Mouse (Mus musculus) heart, embryonic 16.5 days (tissue): ENCODE measurements around the gene Prpf18. TPM values are rescaled to one million over a fixed set of nuclear protein-coding genes. Genes with fewer than 3 reads are reported as not detected.
A peak's percentile ranks its signal among the peaks of the same experiment; 100 is the strongest.

Experiments
- ATAC-seq: fragments of 200-750 bp; cut with Nextera tagmentation; replicated peaks from 2 replicates; pipeline ENCODE4 v1.8.0; 2017; ENCODE audit warnings: moderate number of reproducible peaks; ENCODE audit not compliant: insufficient read depth, low FRiP score; ENCODE audit errors: extremely low read depth
- H3K27ac ChIP-seq: fragments of 300-500 bp; sonication (generic); 2 replicates; pipeline ENCODE4 v1.5.1; 2014; ENCODE audit warnings: mild to moderate bottlenecking, low read length, control low read depth, moderate library complexity
- H3K27me3 ChIP-seq: fragments of 300-500 bp; sonication (generic); 2 replicates; pipeline ENCODE4 v1.6.1; 2014; ENCODE audit warnings: low read length, mixed read lengths; ENCODE audit not compliant: control insufficient read depth, insufficient read depth
- H3K36me3 ChIP-seq: fragments of 300-500 bp; sonication (generic); 2 replicates; pipeline ENCODE4 v1.6.1; 2014; ENCODE audit not compliant: control insufficient read depth, insufficient read depth
- H3K4me1 ChIP-seq: fragments of 300-500 bp; sonication (generic); 2 replicates; pipeline ENCODE4 v1.6.1; 2014; ENCODE audit warnings: low read length, mixed read lengths; ENCODE audit not compliant: control insufficient read depth, insufficient read depth
- H3K4me2 ChIP-seq: fragments of 300-500 bp; sonication (generic); 2 replicates; pipeline ENCODE4 v1.6.1; 2014; ENCODE audit warnings: low read depth, mild to moderate bottlenecking, control low read depth, low read length
- H3K4me3 ChIP-seq: fragments of 300-500 bp; sonication (generic); 2 replicates; pipeline ENCODE4 v1.5.1; 2014; ENCODE audit warnings: mild to moderate bottlenecking, control low read depth, low read length
- H3K9ac ChIP-seq: fragments of 300-500 bp; sonication (generic); 2 replicates; pipeline ENCODE4 v1.6.1; 2014; ENCODE audit warnings: low read length, control low read depth
- H3K9me3 ChIP-seq: fragments of 300-500 bp; sonication (generic); replicated peaks from 2 replicates; pipeline ENCODE4 v1.6.1; 2016; ENCODE audit warnings: low read length; ENCODE audit not compliant: control insufficient read depth
- WGBS: fragments of 180-500 bp; shearing (Covaris S2); extraction: QIAGEN DNeasy Blood & Tissue Kit; methylation state at CpG from one replicate; pipeline ENCODE4 v1.1.7; 2014; 5-methylcytosine and 5-hydroxymethylcytosine counted together
- polyA plus RNA-seq: library from polyadenylated mRNA; unstranded; fragments of >200 nt; fragmentation: Nextera tagmentation; extraction: Ambion mirVana; gene quantifications from 2 replicates; pipeline ENCODE4 v1.2.1, GENCODE M21; 2015

Prpf18 gene
- polyA plus RNA-seq, 1 experiment from 2014 or later, result 34.2 TPM

DNA sequence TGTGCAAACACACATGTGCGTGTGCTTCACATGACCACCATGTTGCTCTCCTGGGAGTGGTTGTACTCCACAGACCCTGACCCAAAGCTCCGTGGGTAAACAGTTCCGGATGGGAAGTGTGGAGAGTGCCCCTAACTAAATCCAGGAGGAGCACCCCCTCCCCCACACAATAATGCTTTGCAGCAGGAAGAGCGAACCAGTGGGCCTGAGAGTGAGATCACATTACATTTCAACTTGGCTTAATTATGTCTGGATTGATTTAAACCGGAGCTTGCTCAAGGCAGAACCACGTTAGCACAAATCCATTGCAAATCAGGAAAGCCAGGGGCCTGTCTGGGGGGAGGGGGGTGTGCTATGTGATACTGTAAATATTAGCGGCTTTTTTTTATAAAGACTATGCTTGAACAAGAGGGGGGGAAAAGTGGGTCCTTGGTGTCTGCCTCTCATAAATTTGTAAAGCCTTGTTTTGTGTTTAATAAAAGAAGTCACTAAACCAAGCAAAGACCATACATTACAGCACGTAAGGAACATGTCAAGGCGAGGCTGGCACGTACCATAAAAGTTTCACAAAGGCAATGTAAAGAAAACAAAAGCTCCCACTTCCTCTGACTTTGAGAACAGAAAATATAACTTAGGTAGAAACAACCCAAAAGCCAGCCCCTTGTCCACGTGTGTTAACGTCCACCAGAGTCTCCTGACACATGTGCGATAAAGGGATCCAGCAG, 64.1 kb downstream of the Prpf18 start:
- 60% methylated on average over 13 of the region's 13 CpGs for WGBS
- H3K9me3 ChIP-seq, result no peaks in the 10 kb centered on the region
- H3K9ac ChIP-seq, result no peak overlapping the region
- H3K4me2 ChIP-seq, result no peak overlapping the region
- no peaks in the 10 kb centered on the region for H3K27me3 ChIP-seq
- H3K4me1 ChIP-seq, result peaks cover 11% of the 10 kb centered on the region; the same call in 1 of the 2 replicates
- no peak overlapping the region for H3K4me3 ChIP-seq
- no peak for ATAC-seq
- H3K27ac ChIP-seq, result peak overlapping the region; percentile 23; the same call in 1 of the 2 replicates
- peaks cover 41% of the 10 kb centered on the region for H3K36me3 ChIP-seq

DNA sequence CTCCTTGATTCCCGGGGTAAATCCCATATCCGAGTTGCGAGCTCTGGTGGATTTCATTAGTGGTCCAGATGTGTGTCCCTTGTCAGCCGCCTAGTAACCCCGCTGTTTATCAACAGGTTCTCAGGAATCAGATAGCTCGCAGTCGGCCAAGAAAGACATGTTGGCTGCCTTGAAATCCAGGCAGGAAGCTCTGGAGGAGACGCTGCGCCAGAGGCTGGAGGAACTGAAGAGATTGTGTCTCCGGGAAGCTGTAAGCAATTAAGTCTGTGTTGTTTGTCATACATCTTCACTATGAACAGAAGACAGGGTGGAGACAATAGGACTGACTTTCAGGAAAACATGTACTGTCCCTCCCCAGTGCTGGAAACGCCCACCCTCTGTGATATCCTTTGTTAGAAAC, 65.7 kb downstream of the Prpf18 start:
- Histone ChIP-seq H3K27me3 (no peaks in the 10 kb centered on the region), H3K27ac (peak overlapping the region; percentile 65), H3K4me1 (peaks cover 10% of the 10 kb centered on the region; the same call in 1 of the 2 replicates), H3K9me3 (no peaks in the 10 kb centered on the region), H3K9ac (no peak overlapping the region), H3K4me2 (no peak overlapping the region), H3K36me3 (peaks cover 33% of the 10 kb centered on the region), H3K4me3 (no peak overlapping the region)
- WGBS, result 51% methylated on average over 11 of the region's 11 CpGs
- ATAC-seq, result 0 out of 2 replicates have a peak, but pooled peaks have one; percentile 16

DNA sequence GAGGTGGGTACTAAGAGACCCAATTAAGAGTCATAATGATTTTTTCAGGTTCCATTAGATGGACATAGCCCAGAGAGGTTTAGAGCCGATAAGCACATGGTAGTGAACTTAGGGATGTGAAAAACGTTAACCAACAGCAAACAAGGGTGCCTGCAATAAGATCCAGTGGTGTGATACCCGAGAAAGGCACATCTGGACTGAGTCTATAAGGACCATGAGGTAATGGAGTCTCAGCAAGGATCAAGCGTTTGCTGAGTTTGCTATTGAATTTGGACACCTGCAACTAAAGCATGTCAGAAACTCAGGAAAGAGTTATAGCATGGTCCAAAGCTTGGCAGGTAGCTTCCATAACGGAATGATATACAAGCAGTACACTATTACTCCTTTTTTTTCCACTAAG, 67.7 kb downstream of the Prpf18 start:
- Histone ChIP-seq H3K27me3 (no peaks in the 10 kb centered on the region), H3K4me1 (peaks cover 21% of the 10 kb centered on the region), H3K4me3 (no peak overlapping the region), H3K4me2 (no peak overlapping the region), H3K9me3 (no peaks in the 10 kb centered on the region), H3K27ac (no peak overlapping the region), H3K9ac (no peak overlapping the region), H3K36me3 (peaks cover 25% of the 10 kb centered on the region)
- ATAC-seq, result no peak
- 84% methylated on average over 5 of the region's 5 CpGs for WGBS

GRCm38 (mm10) chr2:4582930-4583329, 69.0 kb downstream of the Prpf18 start:
- H3K36me3 ChIP-seq, result peaks cover 19% of the 10 kb centered on the region
- no peak for ATAC-seq

DNA sequence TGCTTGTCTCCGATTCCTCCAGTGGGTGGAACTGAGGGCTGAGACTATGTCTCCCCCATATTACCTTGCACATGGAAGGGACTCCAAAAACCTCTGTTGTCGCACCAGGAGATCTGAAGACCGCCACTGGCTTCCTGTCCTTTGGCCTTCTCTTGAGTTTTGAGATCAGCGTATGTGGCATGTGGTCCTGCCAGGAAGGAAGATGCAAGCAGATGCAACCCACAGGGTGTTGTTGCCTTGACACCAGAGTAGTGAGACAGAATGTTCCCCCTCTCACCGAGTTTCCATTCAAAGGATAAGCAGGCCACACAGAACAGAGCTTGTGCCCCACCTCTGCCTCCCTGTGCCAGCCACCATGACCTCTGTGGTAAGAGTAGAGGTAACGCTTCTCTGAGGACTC, 71.2 kb downstream of the Prpf18 start:
- H3K4me2 ChIP-seq, result no peak overlapping the region
- H3K36me3 ChIP-seq, result peaks cover 14% of the 10 kb centered on the region
- no peak for ATAC-seq
- no peaks in the 10 kb centered on the region for H3K27me3 ChIP-seq
- no peak overlapping the region; the same call in 1 of the 2 replicates for H3K27ac ChIP-seq
- no peak overlapping the region for H3K4me3 ChIP-seq
- 78% methylated on average over 6 of the region's 6 CpGs for WGBS
- peaks cover 23% of the 10 kb centered on the region for H3K4me1 ChIP-seq
- H3K9me3 ChIP-seq, result no peaks in the 10 kb centered on the region
- H3K9ac ChIP-seq, result no peak overlapping the region

More at GRCm38 (mm10) chr2:4582930-4583329, 69.0 kb downstream of the Prpf18 start:
- Histone ChIP-seq H3K9me3 (no peaks in the 10 kb centered on the region), H3K4me3 (no peak overlapping the region), H3K4me2 (no peak overlapping the region), H3K27me3 (no peaks in the 10 kb centered on the region), H3K4me1 (peaks cover 26% of the 10 kb centered on the region), H3K27ac (no peak overlapping the region), H3K9ac (no peak overlapping the region)
- WGBS, result 84% methylated on average over 2 of the region's 2 CpGs

GRCm38 (mm10) chr2:4579357-4580068, 72.4 kb downstream of the Prpf18 start:
- no peak overlapping the region for H3K4me3 ChIP-seq
- 54% methylated on average over 8 of the region's 8 CpGs for WGBS
- no peak overlapping the region for H3K4me2 ChIP-seq
- peak overlapping the region; percentile 76 for H3K27ac ChIP-seq
- peaks cover 23% of the 10 kb centered on the region for H3K4me1 ChIP-seq
- no peak overlapping the region for H3K9ac ChIP-seq
- no peak for ATAC-seq
- peaks cover 17% of the 10 kb centered on the region for H3K36me3 ChIP-seq
- H3K9me3 ChIP-seq, result no peaks in the 10 kb centered on the region
- no peaks in the 10 kb centered on the region for H3K27me3 ChIP-seq

GRCm38 (mm10) chr2:4578291-4578690, 73.6 kb downstream of the Prpf18 start:
- peaks cover 23% of the 10 kb centered on the region for H3K36me3 ChIP-seq
- H3K4me1 ChIP-seq, result peaks cover 23% of the 10 kb centered on the region
- H3K9ac ChIP-seq, result no peak overlapping the region
- no peak overlapping the region for H3K4me3 ChIP-seq
- WGBS, result 70% methylated on average over 5 of the region's 5 CpGs
- H3K9me3 ChIP-seq, result no peaks in the 10 kb centered on the region
- H3K27ac ChIP-seq, result peak overlapping the region; percentile 76
- H3K27me3 ChIP-seq, result no peaks in the 10 kb centered on the region
- ATAC-seq, result no peak
- no peak overlapping the region for H3K4me2 ChIP-seq

GRCm38 (mm10) chr2:4575975-4576374, 75.9 kb downstream of the Prpf18 start:
- H3K36me3 ChIP-seq, result peaks cover 32% of the 10 kb centered on the region

DNA sequence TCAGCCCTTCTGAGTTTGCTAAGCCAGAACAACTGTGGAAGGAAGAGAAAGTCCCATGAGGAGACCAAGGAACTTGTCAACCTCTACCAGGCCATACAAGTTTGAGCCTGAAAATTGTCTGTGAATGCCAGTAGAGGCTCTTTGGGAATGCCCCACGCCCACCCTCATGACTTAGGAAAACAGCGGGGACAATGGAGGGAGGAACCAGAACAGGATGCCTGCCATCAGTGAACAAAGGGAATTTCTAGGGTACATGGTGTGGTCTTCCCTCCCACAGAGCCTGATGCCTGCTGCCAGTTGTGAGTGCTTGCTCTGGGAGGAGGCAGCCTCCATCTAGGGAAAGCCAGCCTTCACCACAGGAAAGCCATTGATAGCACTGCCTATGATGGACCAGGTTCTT, 76.8 kb downstream of the Prpf18 start:
- ATAC-seq, result no peak

More at GRCm38 (mm10) chr2:4575975-4576374, 75.9 kb downstream of the Prpf18 start:
- Histone ChIP-seq H3K9ac (no peak overlapping the region), H3K4me2 (no peak overlapping the region), H3K4me1 (peaks cover 23% of the 10 kb centered on the region), H3K9me3 (no peaks in the 10 kb centered on the region), H3K27ac (no peak overlapping the region), H3K27me3 (no peaks in the 10 kb centered on the region), H3K4me3 (no peak overlapping the region)
- ATAC-seq, result no peak
- 91% methylated on average over 7 of the region's 7 CpGs for WGBS

More for the DNA sequence above, 76.8 kb downstream of the Prpf18 start:
- Histone ChIP-seq H3K27ac (peak overlapping the region; percentile 53; the same call in 1 of the 2 replicates), H3K9me3 (no peaks in the 10 kb centered on the region), H3K4me1 (peaks cover 19% of the 10 kb centered on the region), H3K4me2 (no peak overlapping the region), H3K9ac (no peak overlapping the region), H3K36me3 (peaks cover 27% of the 10 kb centered on the region), H3K27me3 (no peaks in the 10 kb centered on the region), H3K4me3 (no peak overlapping the region)
- 69% methylated on average over 2 of the region's 2 CpGs for WGBS
